Mouse (Mus musculus) urinary bladder, adult 18-20 months (tissue): ENCODE results near the gene Aurkaip1.
"Not testable (repeated sequence)": the region's sequence is repeated elsewhere in the genome, so short reads cannot be mapped to it uniquely, and the experiment has no call there.

Experiments used
- DNase-seq, 2 experiments: peaks; one replicate each; pipeline ENCODE4 v3.0.0; 2022; ENCODE audit warnings: low spot score in 2 of 2, mixed read lengths in 2 of 2

The Aurkaip1 gene

GRCm38 (mm10) chr4:155831205-155831766 is at the start of gene Aurkaip1:
Gene Aurkaip1, plus strand, starts transcription at chr4:155831272.
- peak; percentile 88 for DNase-seq

- no peak for DNase-seq
Measured at GRCm38 (mm10) chr4:155783486-155784080, 47.5 kb upstream of the Aurkaip1 start.

- peak; percentile 56 to 83 for DNase-seq
Measured at GRCm38 (mm10) chr4:155784081-155784701, 46.9 kb upstream of the Aurkaip1 start.

GRCm38 (mm10) chr4:155785246-155785645 is 45.8 kb upstream of the Aurkaip1 start:
- no peak for DNase-seq

GRCm38 (mm10) chr4:155785819-155786218 is 45.3 kb upstream of the Aurkaip1 start, which contains the start of gene Tmem88b:
Gene Tmem88b, minus strand, starts transcription at chr4:155785874.
- DNase-seq, result no peak

- DNase-seq, result no peak
Measured at GRCm38 (mm10) chr4:155788300-155788699, 42.8 kb upstream of the Aurkaip1 start.

GRCm38 (mm10) chr4:155788833-155789232 is 42.2 kb upstream of the Aurkaip1 start:
- not testable (repeated sequence) for DNase-seq

GRCm38 (mm10) chr4:155790021-155790489 is 41.0 kb upstream of the Aurkaip1 start, which contains the start of gene Ankrd65:
Gene Ankrd65, plus strand, starts transcription at chr4:155790439.
- no peak for DNase-seq

GRCm38 (mm10) chr4:155790650-155791161 is 40.4 kb upstream of the Aurkaip1 start:
- DNase-seq, result peak; percentile 53 to 65

- DNase-seq, result no peak
Measured at GRCm38 (mm10) chr4:155791240-155791933, 39.7 kb upstream of the Aurkaip1 start.

GRCm38 (mm10) chr4:155793730-155794129 is 37.3 kb upstream of the Aurkaip1 start:
- no peak for DNase-seq

- no peak for DNase-seq
Measured at GRCm38 (mm10) chr4:155802075-155802474, 29.0 kb upstream of the Aurkaip1 start.

GRCm38 (mm10) chr4:155802741-155803339 is 28.2 kb upstream of the Aurkaip1 start, which contains the start of gene Mrpl20:
Gene Mrpl20, plus strand, starts transcription at chr4:155802878.
- DNase-seq, result no peak

- peak; percentile 92 to 96 for DNase-seq
Measured at GRCm38 (mm10) chr4:155803340-155804041, 27.6 kb upstream of the Aurkaip1 start.

GRCm38 (mm10) chr4:155807841-155808240 is 23.2 kb upstream of the Aurkaip1 start:
- no peak for DNase-seq

- DNase-seq, result peak; percentile 80 to 93
Measured at GRCm38 (mm10) chr4:155811929-155812664, 19.0 kb upstream of the Aurkaip1 start, which contains the start of gene Ccnl2. Gene Ccnl2, plus strand, starts transcription at chr4:155812489.

GRCm38 (mm10) chr4:155812665-155813181 is 18.3 kb upstream of the Aurkaip1 start:
- DNase-seq, result no peak

GRCm38 (mm10) chr4:155817533-155817932 is 13.5 kb upstream of the Aurkaip1 start:
- no peak for DNase-seq

- no peak for DNase-seq
Measured at GRCm38 (mm10) chr4:155821025-155821424, 10.0 kb upstream of the Aurkaip1 start.

GRCm38 (mm10) chr4:155823443-155823842 is 7.6 kb upstream of the Aurkaip1 start:
- no peak for DNase-seq
